Mouse (Mus musculus): ENCODE measurements around the gene Gm10778.

DNA sequence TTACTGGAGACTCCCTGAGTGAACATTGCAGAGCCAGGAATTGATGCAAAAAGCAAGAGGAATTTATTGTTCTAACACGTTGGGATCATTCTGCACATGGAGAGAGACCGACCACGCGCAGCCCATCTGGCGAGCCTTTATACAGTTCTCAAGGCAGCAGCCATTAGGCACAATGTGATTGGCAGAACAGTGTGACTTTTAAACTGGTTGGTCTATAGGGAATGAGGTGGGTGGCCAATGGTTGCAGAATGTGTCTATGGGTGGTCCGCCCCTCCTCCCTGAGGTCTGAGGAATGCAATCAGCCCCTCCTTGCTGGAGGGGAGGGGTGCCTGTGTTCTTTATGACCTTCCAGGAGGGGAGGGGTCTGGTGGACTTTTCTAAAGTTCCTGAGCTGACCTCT, 33.4 kb upstream of the Gm10778 start:
- TF ChIP-seq CTCF (IDR thresholded peaks at IDR 0.05; ENCODE audit: low read depth) (no peak), EP300 (IDR thresholded peaks at IDR 0.05; ENCODE audit: low read depth) (no peak)
